Mouse (Mus musculus): ENCODE results near the gene Prss30.
A peak's percentile ranks its signal among the peaks of the same experiment; 100 is the strongest.

Gene Prss30

GRCm38 (mm10) chr17:23980297-23980909 lies at the start of gene Prss30:
Gene Prss30 (minus strand): TSS chr17:23980566.
- DNase-seq (ENCODE audit: low read depth, low spot score), result peak; percentile 29

- peak; percentile 54 for DNase-seq (ENCODE audit: low read depth, low spot score)
These were observed 49.1 kb upstream of the Prss30 start for GRCm38 (mm10) chr17:24029477-24029876.

GRCm38 (mm10) chr17:24021375-24022199 lies 41.2 kb upstream of the Prss30 start:
- peak; percentile 18 for DNase-seq (ENCODE audit: low read depth, low spot score)

GRCm38 (mm10) chr17:24020696-24021095 lies 40.3 kb upstream of the Prss30 start:
- DNase-seq (ENCODE audit: low read depth, low spot score), result no peak

- DNase-seq (ENCODE audit: low read depth, low spot score), result peak; percentile 31
These were observed 35.4 kb upstream of the Prss30 start for GRCm38 (mm10) chr17:24015727-24016126.

GRCm38 (mm10) chr17:24014433-24014965 lies 34.1 kb upstream of the Prss30 start:
- no peak for DNase-seq (ENCODE audit: low read depth, low spot score)

- no peak for DNase-seq (ENCODE audit: low read depth, low spot score)
These were observed 32.6 kb upstream of the Prss30 start for GRCm38 (mm10) chr17:24012921-24013320.

- no peak for DNase-seq (ENCODE audit: low read depth, low spot score)
These were observed 29.3 kb upstream of the Prss30 start for GRCm38 (mm10) chr17:24009617-24010016.

GRCm38 (mm10) chr17:24008105-24008504 lies 27.7 kb upstream of the Prss30 start:
- DNase-seq (ENCODE audit: low read depth, low spot score), result no peak

- DNase-seq (ENCODE audit: low read depth, low spot score), result no peak
These were observed 27.0 kb upstream of the Prss30 start for GRCm38 (mm10) chr17:24007391-24007790.

GRCm38 (mm10) chr17:24006930-24007329 lies 26.6 kb upstream of the Prss30 start:
- DNase-seq (ENCODE audit: low read depth, low spot score), result no peak

GRCm38 (mm10) chr17:24005049-24005448 lies 24.7 kb upstream of the Prss30 start:
- DNase-seq (ENCODE audit: low read depth, low spot score), result no peak

GRCm38 (mm10) chr17:24004071-24004665 lies 23.8 kb upstream of the Prss30 start:
- peak; percentile 25 for DNase-seq (ENCODE audit: low read depth, low spot score)

- DNase-seq (ENCODE audit: low read depth, low spot score), result peak; percentile 88
These were observed 20.0 kb upstream of the Prss30 start for GRCm38 (mm10) chr17:24000404-24000803.

- DNase-seq (ENCODE audit: low read depth, low spot score), result no peak
These were observed 18.0 kb upstream of the Prss30 start for GRCm38 (mm10) chr17:23998383-23998782.

GRCm38 (mm10) chr17:23997901-23998300 lies 17.5 kb upstream of the Prss30 start, which contains the start of gene Prss22:
Gene Prss22 (minus strand): TSS chr17:23998100.
- no peak for DNase-seq (ENCODE audit: low read depth, low spot score)

- peak; percentile 45 for DNase-seq (ENCODE audit: low read depth, low spot score)
These were observed 15.1 kb upstream of the Prss30 start for GRCm38 (mm10) chr17:23995421-23995820.

GRCm38 (mm10) chr17:23994667-23995066 lies 14.3 kb upstream of the Prss30 start:
- DNase-seq (ENCODE audit: low read depth, low spot score), result peak; percentile 49

GRCm38 (mm10) chr17:23993559-23994428 lies 13.4 kb upstream of the Prss30 start:
- DNase-seq (ENCODE audit: low read depth, low spot score), result peak; percentile 94

- no peak for DNase-seq (ENCODE audit: low read depth, low spot score)
These were observed 12.6 kb upstream of the Prss30 start for GRCm38 (mm10) chr17:23992789-23993553.

Measured in brain, adult 2 months (tissue).